Mouse (Mus musculus) cortical plate, adult 2 months (tissue): ENCODE data around the gene Ptpre. TPM values are rescaled to one million over a fixed set of nuclear protein-coding genes. Genes with fewer than 3 reads are reported as not detected.
"Not testable (repeated sequence)": the region's sequence is repeated elsewhere in the genome, so short reads cannot be mapped to it uniquely, and the experiment has no call there.

Source experiments
- H3K27ac ChIP-seq: fragments of 200-500 bp; 2 replicates; pipeline ENCODE4 v1.5.1; 2012; ENCODE audit warnings: low read length, control low read depth, inconsistent platforms; ENCODE audit not compliant: insufficient read depth
- H3K4me1 ChIP-seq: fragments of 200-500 bp; 2 replicates; pipeline ENCODE4 v1.6.1; 2011; ENCODE audit warnings: low read length; ENCODE audit not compliant: control insufficient read depth, insufficient read depth
- H3K4me3 ChIP-seq: fragments of 200-500 bp; 2 replicates; pipeline ENCODE4 v1.5.1; 2011; ENCODE audit warnings: mild to moderate bottlenecking, low read length, control low read depth; ENCODE audit not compliant: insufficient read depth
- CTCF ChIP-seq: fragments of 200-500 bp; IDR thresholded peaks from 2 replicates; pipeline ENCODE4 v1.5.1; 2011; ENCODE audit warnings: mild to moderate bottlenecking, control low read depth, low read length; ENCODE audit not compliant: insufficient read depth; ENCODE audit errors: extremely low read depth
- POLR2A ChIP-seq: fragments of 200-500 bp; IDR thresholded peaks from 2 replicates; pipeline ENCODE4 v1.6.1; 2011; ENCODE audit warnings: mild to moderate bottlenecking, low read length, control low read depth; ENCODE audit not compliant: insufficient read depth; ENCODE audit errors: extremely low read depth
- polyA plus RNA-seq: library from polyadenylated mRNA; depleted of rRNA; stranded (reverse); fragments of >200 nt; gene quantifications from 2 replicates; pipeline ENCODE4 v1.2.3, GENCODE M21; 2012

The Ptpre gene
- polyA plus RNA-seq, 1 experiment, result 13.3 TPM

DNA sequence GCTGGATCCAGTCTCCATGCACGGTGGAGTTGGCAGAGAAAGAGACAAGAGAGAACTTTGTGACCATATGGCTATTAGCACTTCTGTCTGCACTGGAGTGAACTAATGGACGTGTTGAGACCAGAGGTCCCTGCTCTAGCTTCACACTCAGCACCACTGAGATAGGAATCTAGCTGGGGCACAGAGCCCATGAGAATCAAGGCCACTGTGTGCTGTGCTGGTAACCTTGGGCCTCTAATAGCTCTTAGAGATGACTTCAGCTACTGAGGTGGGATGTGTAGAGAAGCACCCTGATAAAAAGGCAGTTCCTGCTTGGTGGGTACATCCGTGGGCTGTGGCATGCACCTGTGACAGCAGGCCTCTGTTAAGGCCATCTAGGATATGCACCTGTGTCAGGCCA lies 136.3 kb downstream of the Ptpre start:
- Histone ChIP-seq H3K4me3 (no peak overlapping the region), H3K27ac (no peak overlapping the region), H3K4me1 (no peaks in the 10 kb centered on the region)
- TF ChIP-seq POLR2A (no peak), CTCF (no peak)

DNA sequence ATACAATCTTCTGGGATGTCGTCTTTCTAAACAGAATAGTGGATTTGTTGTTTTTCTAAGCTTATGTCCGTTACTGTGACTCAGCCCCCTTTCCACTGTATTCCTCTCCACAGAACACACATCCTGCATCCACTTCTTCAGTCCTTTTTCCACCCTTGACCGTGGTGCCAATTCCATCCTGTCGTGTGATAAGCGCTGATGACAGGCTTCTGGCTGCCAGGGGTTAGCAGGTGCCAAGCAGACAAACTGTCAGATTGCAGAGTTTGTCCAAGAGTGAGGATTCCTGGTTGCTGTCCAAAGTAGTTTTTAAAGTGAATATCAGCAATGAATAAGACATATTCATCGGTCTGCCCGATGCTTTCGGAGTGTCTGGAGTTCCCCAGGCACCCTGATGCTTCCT lies 139.4 kb downstream of the Ptpre start:
- TF ChIP-seq CTCF (no peak), POLR2A (no peak)

GRCm38 (mm10) chr7:135680334-135680733 lies 143.1 kb downstream of the Ptpre start:
- no peak overlapping the region for H3K4me3 ChIP-seq
- TF ChIP-seq POLR2A (no peak), CTCF (peak; percentile 48)
- H3K27ac ChIP-seq, result no peak overlapping the region
- H3K4me1 ChIP-seq, result no peaks in the 10 kb centered on the region

More for the DNA sequence above, 139.4 kb downstream of the Ptpre start:
- no peak overlapping the region for H3K27ac ChIP-seq
- no peak overlapping the region for H3K4me3 ChIP-seq
- no peaks in the 10 kb centered on the region for H3K4me1 ChIP-seq

DNA sequence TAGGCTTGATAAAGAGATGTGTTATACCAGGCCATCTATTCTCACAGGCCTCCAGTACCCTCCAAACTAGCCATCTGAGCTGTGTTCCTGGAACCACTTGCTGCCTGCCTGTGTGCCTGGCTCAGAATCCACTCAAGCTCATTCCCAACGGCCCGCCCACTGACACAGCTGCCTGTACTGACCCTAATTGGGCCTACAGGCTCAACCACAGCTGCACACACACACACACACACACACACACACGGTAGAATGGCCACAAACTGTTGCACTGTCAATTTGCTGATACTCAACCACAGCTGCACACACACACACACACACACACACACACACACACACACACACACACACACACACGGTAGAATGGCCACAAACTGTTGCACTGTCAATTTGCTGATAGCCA lies 146.8 kb downstream of the Ptpre start:
- H3K4me3 ChIP-seq, H3K27ac ChIP-seq, H3K4me1 ChIP-seq: not testable (repeated sequence)

DNA sequence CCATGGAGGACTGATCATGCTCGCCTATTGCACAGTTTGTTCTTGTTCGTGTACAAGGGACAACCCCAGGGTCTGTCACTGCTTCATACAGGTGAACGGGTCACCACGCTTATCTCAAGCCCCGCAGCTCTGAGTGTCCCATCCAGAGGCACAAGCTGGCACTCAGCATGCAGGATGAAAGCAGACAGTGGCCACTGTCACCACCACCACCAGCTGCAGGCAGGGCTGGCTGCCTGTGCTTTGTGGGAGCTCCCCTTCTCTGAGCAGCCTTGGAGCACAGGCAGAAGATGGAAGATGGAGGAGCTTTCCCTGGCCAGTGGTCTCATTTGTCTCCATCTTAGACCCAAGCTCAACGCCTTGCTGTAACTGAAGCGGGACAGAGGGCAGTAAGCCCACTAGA lies 147.7 kb downstream of the Ptpre start:
- TF ChIP-seq POLR2A, result no peak
- no peak for TF ChIP-seq CTCF
- no peak overlapping the region for H3K27ac ChIP-seq
- H3K4me1 ChIP-seq, result no peaks in the 10 kb centered on the region
- H3K4me3 ChIP-seq, result no peak overlapping the region

DNA sequence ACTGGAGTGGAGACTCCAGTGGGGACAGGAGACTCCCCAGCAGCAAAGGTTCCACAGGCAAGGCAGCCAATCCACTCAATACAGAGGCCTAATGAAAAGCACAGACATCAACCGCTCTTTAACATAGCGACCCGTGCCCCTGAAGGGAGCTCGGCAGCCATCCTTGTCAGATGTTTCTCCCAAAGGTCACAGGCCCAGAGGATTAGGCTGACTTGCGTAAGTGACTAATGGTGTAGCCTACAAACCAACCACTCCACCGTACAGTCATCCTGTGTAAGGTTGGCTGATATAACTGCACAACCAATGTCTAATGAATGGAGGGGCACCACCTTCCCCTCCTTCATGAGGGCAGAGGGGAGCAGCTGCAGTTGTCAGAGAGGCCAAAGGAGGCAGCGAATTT lies 152.1 kb downstream of the Ptpre start:
- TF ChIP-seq POLR2A (no peak), CTCF (no peak)
- Histone ChIP-seq H3K4me1 (no peaks in the 10 kb centered on the region), H3K4me3 (no peak overlapping the region), H3K27ac (no peak overlapping the region)

DNA sequence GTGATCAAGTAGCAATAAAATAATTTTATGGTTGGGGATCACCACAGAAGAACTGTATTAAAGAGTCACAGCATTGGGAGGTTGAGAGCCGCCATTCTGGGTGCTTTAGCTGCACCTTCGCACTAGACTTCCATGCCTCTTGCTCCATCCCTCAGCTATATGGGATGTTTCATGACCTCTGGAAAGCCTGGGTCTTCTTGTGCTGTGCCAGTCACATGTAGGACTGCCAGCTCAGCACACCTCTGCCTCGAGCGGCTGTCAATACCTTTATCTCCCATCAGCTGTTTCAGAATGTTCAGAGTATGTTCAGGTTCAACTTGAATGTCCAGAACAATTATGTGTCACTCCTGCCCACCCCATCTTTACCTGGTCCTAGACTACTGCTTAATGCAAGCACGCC lies 154.7 kb downstream of the Ptpre start:
- TF ChIP-seq POLR2A, result no peak
- no peak for TF ChIP-seq CTCF
- no peak overlapping the region for H3K27ac ChIP-seq
- H3K4me1 ChIP-seq, result no peaks in the 10 kb centered on the region
- H3K4me3 ChIP-seq, result no peak overlapping the region

GRCm38 (mm10) chr7:135694130-135694529 lies 156.8 kb downstream of the Ptpre start:
- no peak overlapping the region for H3K4me3 ChIP-seq
- H3K27ac ChIP-seq, result no peak overlapping the region
- TF ChIP-seq CTCF, result no peak
- no peak for TF ChIP-seq POLR2A
- no peaks in the 10 kb centered on the region for H3K4me1 ChIP-seq

GRCm38 (mm10) chr7:135694796-135695195 lies 157.5 kb downstream of the Ptpre start:
- TF ChIP-seq POLR2A (no peak), CTCF (no peak)
- Histone ChIP-seq H3K4me1 (no peaks in the 10 kb centered on the region), H3K4me3 (no peak overlapping the region), H3K27ac (no peak overlapping the region)

DNA sequence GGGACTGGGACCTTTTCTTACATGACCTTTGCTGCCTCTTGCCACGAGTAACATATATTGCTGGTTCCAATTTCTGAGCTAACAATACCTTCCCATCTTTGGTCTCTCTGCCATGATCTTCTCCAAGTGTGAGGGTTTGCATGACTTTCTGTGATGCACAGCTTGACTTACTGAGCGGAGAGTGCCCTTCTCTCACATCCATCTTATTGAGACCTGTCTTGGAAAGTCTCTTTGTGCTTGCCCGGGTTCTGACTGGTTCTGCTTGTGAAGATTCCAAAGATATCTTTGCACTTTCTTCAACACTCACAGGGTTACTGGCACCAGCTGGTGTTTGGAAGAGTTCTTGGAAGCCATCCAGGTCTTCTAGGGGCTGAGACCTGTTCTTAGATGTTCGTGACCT lies 158.8 kb downstream of the Ptpre start:
- Histone ChIP-seq H3K4me3 (no peak overlapping the region), H3K27ac (no peak overlapping the region), H3K4me1 (no peaks in the 10 kb centered on the region)
- TF ChIP-seq POLR2A, result no peak
- no peak for TF ChIP-seq CTCF

DNA sequence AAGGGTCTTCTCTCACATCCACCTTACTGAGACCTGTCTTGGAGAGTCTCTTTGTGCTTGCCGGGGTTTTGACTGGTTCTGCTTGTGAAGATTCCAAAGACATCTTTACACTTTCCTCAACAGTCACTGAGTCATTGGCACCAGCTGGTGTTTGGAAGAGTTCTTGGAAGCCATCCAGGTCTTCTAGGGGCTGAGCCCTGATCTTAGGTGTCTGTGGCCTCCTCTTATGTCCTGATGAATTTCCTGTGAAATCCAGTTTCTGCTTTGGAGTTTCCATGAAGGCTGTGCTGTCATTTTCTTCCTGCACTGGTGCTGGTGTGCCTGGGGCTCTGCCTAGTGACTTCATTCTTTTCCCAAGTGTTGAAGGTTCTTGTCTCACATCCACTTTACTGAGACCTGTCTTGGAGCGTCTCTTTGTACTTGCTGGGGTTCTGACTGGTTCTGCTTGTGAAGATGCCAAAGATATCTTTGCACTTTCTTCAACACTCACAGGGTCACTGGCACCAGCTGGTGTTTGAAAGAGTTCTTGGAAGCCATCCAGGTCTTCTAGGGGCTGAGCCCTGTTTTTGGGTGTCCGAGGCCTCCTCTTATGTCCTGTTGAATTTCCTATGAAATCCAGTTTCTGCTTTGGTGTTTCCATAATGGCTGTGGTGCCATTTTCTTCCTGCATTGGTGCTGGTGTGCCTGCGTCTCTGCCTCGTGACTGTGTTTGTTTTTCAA lies 159.9 kb downstream of the Ptpre start:
- H3K27ac ChIP-seq, H3K4me1 ChIP-seq, H3K4me3 ChIP-seq: not testable (repeated sequence)
